Mouse (Mus musculus) forebrain, embryonic 11.5 days (tissue): ENCODE data around the gene Cyp2c23. TPM values are rescaled to one million over a fixed set of nuclear protein-coding genes. Genes with fewer than 3 reads are reported as not detected.

Experiments used
- ATAC-seq: fragments of 200-750 bp; cut with Nextera tagmentation; replicated peaks from 2 replicates; pipeline ENCODE4 v1.8.0; 2017; ENCODE audit warnings: moderate TSS enrichment; ENCODE audit not compliant: low FRiP score
- DNase-seq: peaks from one replicate; pipeline ENCODE4 v3.0.0-alpha.2; 2017; ENCODE audit warnings: low spot score
- H3K27ac ChIP-seq: fragments of 300-500 bp; sonication (generic); 2 replicates; pipeline ENCODE4 v1.5.1; 2014; ENCODE audit warnings: low read depth, low read length
- H3K27me3 ChIP-seq: fragments of 300-500 bp; sonication (generic); 2 replicates; pipeline ENCODE4 v1.6.1; 2014; ENCODE audit warnings: mild to moderate bottlenecking, low read length, mixed read lengths; ENCODE audit not compliant: control insufficient read depth, insufficient read depth
- H3K36me3 ChIP-seq: fragments of 300-500 bp; sonication (generic); 2 replicates; pipeline ENCODE4 v1.6.1; 2014; ENCODE audit warnings: mild to moderate bottlenecking, low read length, moderate library complexity, mixed read lengths; ENCODE audit not compliant: control insufficient read depth, insufficient read depth
- H3K4me1 ChIP-seq: fragments of 300-500 bp; sonication (generic); replicated peaks from 2 replicates; pipeline ENCODE4 v1.6.1; 2014; ENCODE audit warnings: low read length, mixed read lengths; ENCODE audit not compliant: control insufficient read depth, insufficient read depth
- H3K4me2 ChIP-seq: fragments of 300-500 bp; sonication (generic); 2 replicates; pipeline ENCODE4 v1.6.1; 2014; ENCODE audit warnings: low read depth, mild to moderate bottlenecking, low read length, moderate library complexity, mixed read lengths; ENCODE audit not compliant: severe bottlenecking
- H3K4me3 ChIP-seq: fragments of 300-500 bp; sonication (generic); 2 replicates; pipeline ENCODE4 v1.5.1; 2014; ENCODE audit warnings: low read depth, low read length
- H3K9ac ChIP-seq: fragments of 300-500 bp; sonication (generic); 2 replicates; pipeline ENCODE4 v1.6.1; 2014; ENCODE audit warnings: low read length
- H3K9me3 ChIP-seq: fragments of 300-500 bp; sonication (generic); 2 replicates; pipeline ENCODE4 v1.6.1; 2016; ENCODE audit warnings: low read length, mixed read lengths; ENCODE audit not compliant: control insufficient read depth
- WGBS: fragments of 180-500 bp; shearing (Covaris S2); extraction: QIAGEN DNeasy Blood & Tissue Kit; methylation state at CpG from one replicate; pipeline ENCODE4 v1.1.7; 2014; 5-methylcytosine and 5-hydroxymethylcytosine counted together
- polyA plus RNA-seq: library from polyadenylated mRNA; unstranded; fragments of >200 nt; fragmentation: Nextera tagmentation; extraction: Ambion mirVana; gene quantifications from 2 replicates; pipeline ENCODE4 v1.2.1, GENCODE M21; 2014

Gene Cyp2c23
- polyA plus RNA-seq, 1 experiment from 2014 or later, result not detected

- Histone ChIP-seq H3K4me2 (no peak overlapping the region), H3K4me1 (no peaks in the 10 kb centered on the region; the same call in 1 of the 2 replicates), H3K9ac (no peak overlapping the region), H3K27me3 (no peaks in the 10 kb centered on the region), H3K36me3 (no peaks in the 10 kb centered on the region), H3K4me3 (no peak overlapping the region), H3K9me3 (no peaks in the 10 kb centered on the region), H3K27ac (no peak overlapping the region)
- no peak for DNase-seq
- ATAC-seq, result no peak
- WGBS, result 83% methylated on average over 9 of the region's 9 CpGs
These were observed 38.5 kb upstream of the Cyp2c23 start for GRCm38 (mm10) chr19:44067323-44068049.

- Histone ChIP-seq H3K27ac (no peak overlapping the region), H3K9ac (no peak overlapping the region), H3K4me3 (no peak overlapping the region), H3K36me3 (no peaks in the 10 kb centered on the region), H3K9me3 (no peaks in the 10 kb centered on the region), H3K27me3 (no peaks in the 10 kb centered on the region), H3K4me2 (no peak overlapping the region), H3K4me1 (no peaks in the 10 kb centered on the region)
- no peak for ATAC-seq
- no peak for DNase-seq
- WGBS, result 95% methylated on average over 2 of the region's 2 CpGs
These were observed 35.7 kb upstream of the Cyp2c23 start for GRCm38 (mm10) chr19:44064734-44065133.

GRCm38 (mm10) chr19:44063773-44064172, 34.8 kb upstream of the Cyp2c23 start:
- Histone ChIP-seq H3K27me3 (no peaks in the 10 kb centered on the region), H3K4me2 (no peak overlapping the region), H3K4me3 (no peak overlapping the region), H3K9me3 (no peaks in the 10 kb centered on the region), H3K4me1 (no peaks in the 10 kb centered on the region), H3K9ac (no peak overlapping the region), H3K36me3 (no peaks in the 10 kb centered on the region), H3K27ac (no peak overlapping the region)
- ATAC-seq, result no peak
- 90% methylated on average over 7 of the region's 7 CpGs for WGBS
- no peak for DNase-seq

- ATAC-seq (no peak), DNase-seq (no peak)
- no peak overlapping the region for H3K4me2 ChIP-seq
- no peaks in the 10 kb centered on the region for H3K4me1 ChIP-seq
- no peak overlapping the region for H3K27ac ChIP-seq
- no peak overlapping the region for H3K9ac ChIP-seq
- no peaks in the 10 kb centered on the region for H3K9me3 ChIP-seq
- H3K4me3 ChIP-seq, result no peak overlapping the region
- no peaks in the 10 kb centered on the region for H3K27me3 ChIP-seq
- 89% methylated on average over 3 of the region's 3 CpGs for WGBS
- no peaks in the 10 kb centered on the region for H3K36me3 ChIP-seq
These were observed 31.2 kb upstream of the Cyp2c23 start for GRCm38 (mm10) chr19:44060226-44060625.

GRCm38 (mm10) chr19:44055173-44055826, 26.3 kb upstream of the Cyp2c23 start:
- Histone ChIP-seq H3K27ac (no peak overlapping the region), H3K4me3 (no peak overlapping the region), H3K27me3 (no peaks in the 10 kb centered on the region), H3K4me1 (no peaks in the 10 kb centered on the region), H3K9ac (no peak overlapping the region), H3K36me3 (no peaks in the 10 kb centered on the region), H3K9me3 (no peaks in the 10 kb centered on the region), H3K4me2 (no peak overlapping the region)
- no peak for DNase-seq
- no peak for ATAC-seq
- 80% methylated on average over 4 of the region's 4 CpGs for WGBS

GRCm38 (mm10) chr19:44050388-44050787, 21.4 kb upstream of the Cyp2c23 start:
- WGBS, result 87% methylated on average over 4 of the region's 4 CpGs
- Histone ChIP-seq H3K27me3 (no peaks in the 10 kb centered on the region), H3K9me3 (no peaks in the 10 kb centered on the region), H3K9ac (no peak overlapping the region), H3K4me3 (no peak overlapping the region), H3K4me1 (no peaks in the 10 kb centered on the region), H3K4me2 (no peak overlapping the region), H3K27ac (no peak overlapping the region), H3K36me3 (no peaks in the 10 kb centered on the region)
- ATAC-seq (no peak), DNase-seq (no peak)

- no peaks in the 10 kb centered on the region for H3K9me3 ChIP-seq
- H3K4me3 ChIP-seq, result no peak overlapping the region
- no peak for ATAC-seq
- H3K36me3 ChIP-seq, result no peaks in the 10 kb centered on the region
- no peak overlapping the region for H3K27ac ChIP-seq
- no peak for DNase-seq
- H3K4me2 ChIP-seq, result no peak overlapping the region
- 59% methylated on average over 3 of the region's 3 CpGs for WGBS
- H3K4me1 ChIP-seq, result no peaks in the 10 kb centered on the region
- no peak overlapping the region for H3K9ac ChIP-seq
- no peaks in the 10 kb centered on the region for H3K27me3 ChIP-seq
These were observed 20.3 kb upstream of the Cyp2c23 start for GRCm38 (mm10) chr19:44049282-44049681.

- H3K9ac ChIP-seq, result no peak overlapping the region
- H3K4me1 ChIP-seq, result no peaks in the 10 kb centered on the region
- DNase-seq, result no peak
- H3K4me3 ChIP-seq, result no peak overlapping the region
- no peaks in the 10 kb centered on the region for H3K9me3 ChIP-seq
- no peaks in the 10 kb centered on the region for H3K36me3 ChIP-seq
- 94% methylated on average over 3 of the region's 3 CpGs for WGBS
- no peak overlapping the region for H3K4me2 ChIP-seq
- no peak for ATAC-seq
- H3K27ac ChIP-seq, result no peak overlapping the region
- no peaks in the 10 kb centered on the region for H3K27me3 ChIP-seq
These were observed 16.8 kb upstream of the Cyp2c23 start for GRCm38 (mm10) chr19:44045847-44046246.

GRCm38 (mm10) chr19:44042121-44042520, 13.1 kb upstream of the Cyp2c23 start:
- no peaks in the 10 kb centered on the region for H3K27me3 ChIP-seq
- 85% methylated on average over 5 of the region's 5 CpGs for WGBS
- H3K4me3 ChIP-seq, result no peak overlapping the region
- H3K4me2 ChIP-seq, result no peak overlapping the region
- ATAC-seq (no peak), DNase-seq (no peak)
- no peaks in the 10 kb centered on the region; the same call in 1 of the 2 replicates for H3K36me3 ChIP-seq
- no peaks in the 10 kb centered on the region for H3K4me1 ChIP-seq
- H3K27ac ChIP-seq, result no peak overlapping the region
- no peaks in the 10 kb centered on the region for H3K9me3 ChIP-seq
- no peak overlapping the region for H3K9ac ChIP-seq
